Mouse (Mus musculus) limb, embryonic 12.5 days (tissue): ENCODE measurements around the gene Ppfibp1. TPM values are rescaled to one million over a fixed set of nuclear protein-coding genes. Genes with fewer than 3 reads are reported as not detected.
A peak's percentile ranks its signal among the peaks of the same experiment; 100 is the strongest.

ENCODE experiments used
- ATAC-seq: fragments of 200-750 bp; cut with Nextera tagmentation; 2 replicates; pipeline ENCODE4 v1.8.0; 2017; ENCODE audit warnings: low read depth, moderate TSS enrichment; ENCODE audit not compliant: insufficient number of reproducible peaks, insufficient read depth, low FRiP score, low TSS enrichment
- H3K27ac ChIP-seq: fragments of 300-500 bp; sonication (generic); 2 replicates; pipeline ENCODE4 v1.5.1; 2016; ENCODE audit warnings: mild to moderate bottlenecking, moderate library complexity
- H3K27me3 ChIP-seq: fragments of 300-500 bp; sonication (generic); 2 replicates; pipeline ENCODE4 v1.6.1; 2016; ENCODE audit warnings: mild to moderate bottlenecking, moderate library complexity
- H3K36me3 ChIP-seq: fragments of 300-500 bp; sonication (generic); 2 replicates; pipeline ENCODE4 v1.6.1; 2016; ENCODE audit warnings: mild to moderate bottlenecking, moderate library complexity
- H3K4me1 ChIP-seq: fragments of 300-500 bp; sonication (generic); replicated peaks from 2 replicates; pipeline ENCODE4 v1.6.1; 2016
- H3K4me2 ChIP-seq: fragments of 300-500 bp; sonication (generic); 2 replicates; pipeline ENCODE4 v1.6.1; 2016; ENCODE audit warnings: mild to moderate bottlenecking, moderate library complexity
- H3K4me3 ChIP-seq: fragments of 300-500 bp; sonication (generic); replicated peaks from 2 replicates; pipeline ENCODE4 v1.5.1; 2016; ENCODE audit warnings: mild to moderate bottlenecking
- H3K9ac ChIP-seq: fragments of 300-500 bp; sonication (generic); replicated peaks from 2 replicates; pipeline ENCODE4 v1.6.1; 2016; ENCODE audit warnings: mild to moderate bottlenecking, moderate library complexity
- H3K9me3 ChIP-seq: fragments of 300-500 bp; sonication (generic); 2 replicates; pipeline ENCODE4 v1.6.1; 2016; ENCODE audit warnings: mild to moderate bottlenecking, moderate library complexity
- WGBS: fragments of 180-500 bp; shearing (Covaris S2); methylation state at CpG from one replicate; pipeline ENCODE4 v1.1.7; 2016; 5-methylcytosine and 5-hydroxymethylcytosine counted together
- polyA plus RNA-seq: library from polyadenylated mRNA; unstranded; fragments of >200 nt; fragmentation: Nextera tagmentation; extraction: Ambion mirVana; gene quantifications from 2 replicates; pipeline ENCODE4 v1.2.1, GENCODE M21; 2016

The Ppfibp1 gene
- polyA plus RNA-seq, 1 experiment from 2014 or later, result 61.0 TPM

DNA sequence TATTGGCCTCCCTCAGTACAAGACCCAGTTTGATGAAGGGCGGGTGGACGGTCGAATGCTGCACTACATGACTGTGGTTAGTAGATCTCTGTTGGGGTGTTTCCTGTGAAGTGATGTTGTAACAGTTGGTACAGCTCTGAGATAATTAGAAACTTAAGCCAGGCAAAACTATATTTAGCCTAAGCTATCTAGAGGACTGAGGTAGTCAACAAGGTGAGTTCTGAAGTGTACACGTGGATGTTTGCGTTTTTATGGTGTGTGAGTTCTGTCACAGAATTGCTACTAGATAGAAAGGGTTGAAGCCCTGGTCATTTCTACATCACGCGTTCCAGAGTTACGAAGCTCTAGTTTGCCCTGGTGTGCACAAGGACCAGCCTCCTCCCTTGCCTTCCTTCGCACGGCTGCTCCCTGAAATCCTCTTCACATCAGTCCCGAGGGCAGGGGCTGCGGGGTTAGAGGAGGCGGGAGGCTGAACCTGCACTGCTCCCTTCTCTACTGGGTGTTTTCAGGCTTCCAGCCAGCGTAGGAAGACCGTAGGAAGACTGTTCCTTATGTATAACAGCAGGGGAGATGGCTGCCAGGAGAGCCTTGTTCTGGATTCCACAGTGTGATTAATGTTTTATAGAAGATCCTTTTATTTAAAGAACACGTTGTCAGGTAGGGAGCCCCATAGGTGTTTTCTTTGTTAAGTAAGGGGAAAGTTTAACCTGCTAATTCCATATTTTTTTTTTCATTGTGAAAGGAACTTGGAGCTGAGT, 134.3 kb downstream of the Ppfibp1 start:
- ATAC-seq, result no peak
- H3K9ac ChIP-seq, result no peak overlapping the region
- no peaks in the 10 kb centered on the region for H3K27me3 ChIP-seq
- no peak overlapping the region for H3K4me3 ChIP-seq
- no peaks in the 10 kb centered on the region for H3K9me3 ChIP-seq
- H3K4me2 ChIP-seq, result no peak overlapping the region
- WGBS, result 84% methylated on average over 16 of the region's 16 CpGs
- H3K4me1 ChIP-seq, result no peaks in the 10 kb centered on the region
- H3K27ac ChIP-seq, result no peak overlapping the region
- peaks cover 71% of the 10 kb centered on the region for H3K36me3 ChIP-seq

GRCm38 (mm10) chr6:147023133-147023395, 134.8 kb downstream of the Ppfibp1 start:
- Histone ChIP-seq H3K4me1 (no peaks in the 10 kb centered on the region), H3K27me3 (no peaks in the 10 kb centered on the region), H3K9me3 (no peaks in the 10 kb centered on the region), H3K27ac (no peak overlapping the region), H3K4me2 (no peak overlapping the region), H3K4me3 (no peak overlapping the region), H3K36me3 (peaks cover 76% of the 10 kb centered on the region), H3K9ac (no peak overlapping the region)
- no peak for ATAC-seq
- 98% methylated on average over 2 of the region's 2 CpGs for WGBS

- H3K4me1 ChIP-seq, result no peaks in the 10 kb centered on the region
- H3K27me3 ChIP-seq, result no peaks in the 10 kb centered on the region
- H3K27ac ChIP-seq, result no peak overlapping the region
- H3K9me3 ChIP-seq, result no peaks in the 10 kb centered on the region
- H3K36me3 ChIP-seq, result peaks cover 81% of the 10 kb centered on the region
- H3K4me3 ChIP-seq, result no peak overlapping the region
- no peak for ATAC-seq
- H3K9ac ChIP-seq, result no peak overlapping the region
- no peak overlapping the region for H3K4me2 ChIP-seq
Observed at GRCm38 (mm10) chr6:147023568-147023967, 135.3 kb downstream of the Ppfibp1 start.

- Histone ChIP-seq H3K4me2 (no peak overlapping the region), H3K4me1 (no peaks in the 10 kb centered on the region), H3K36me3 (peaks cover 80% of the 10 kb centered on the region), H3K27ac (no peak overlapping the region), H3K4me3 (no peak overlapping the region), H3K27me3 (no peaks in the 10 kb centered on the region), H3K9me3 (no peaks in the 10 kb centered on the region), H3K9ac (no peak overlapping the region)
- WGBS, result 88% methylated on average over 3 of the region's 3 CpGs
- ATAC-seq, result no peak
Observed at GRCm38 (mm10) chr6:147024761-147025160, 136.5 kb downstream of the Ppfibp1 start.

DNA sequence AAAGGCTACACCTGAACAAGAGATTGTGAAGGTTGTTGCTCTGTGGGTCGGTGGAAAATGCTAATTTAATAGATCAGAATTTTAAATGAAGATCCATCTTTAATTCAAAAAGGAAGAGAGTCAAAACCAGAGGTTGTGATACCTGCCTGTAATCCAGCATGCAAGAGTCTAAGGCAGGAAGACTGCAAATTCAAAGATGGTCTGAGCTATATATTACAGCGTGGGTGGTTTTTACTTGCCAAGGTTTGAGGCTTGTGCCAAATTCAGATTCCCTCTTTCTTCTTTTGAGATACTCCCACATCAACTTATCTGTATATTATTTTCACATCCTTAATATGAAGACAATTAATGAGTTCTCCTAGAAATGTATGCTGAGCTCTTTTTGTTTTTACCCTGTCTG, 140.1 kb downstream of the Ppfibp1 start:
- no peak for ATAC-seq
- Histone ChIP-seq H3K4me3 (no peak overlapping the region), H3K36me3 (peaks cover 76% of the 10 kb centered on the region), H3K4me2 (no peak overlapping the region), H3K27me3 (no peaks in the 10 kb centered on the region), H3K27ac (no peak overlapping the region), H3K4me1 (no peaks in the 10 kb centered on the region), H3K9ac (no peak overlapping the region), H3K9me3 (no peaks in the 10 kb centered on the region)
- WGBS, result 84% methylated on average over 2 of the region's 2 CpGs

DNA sequence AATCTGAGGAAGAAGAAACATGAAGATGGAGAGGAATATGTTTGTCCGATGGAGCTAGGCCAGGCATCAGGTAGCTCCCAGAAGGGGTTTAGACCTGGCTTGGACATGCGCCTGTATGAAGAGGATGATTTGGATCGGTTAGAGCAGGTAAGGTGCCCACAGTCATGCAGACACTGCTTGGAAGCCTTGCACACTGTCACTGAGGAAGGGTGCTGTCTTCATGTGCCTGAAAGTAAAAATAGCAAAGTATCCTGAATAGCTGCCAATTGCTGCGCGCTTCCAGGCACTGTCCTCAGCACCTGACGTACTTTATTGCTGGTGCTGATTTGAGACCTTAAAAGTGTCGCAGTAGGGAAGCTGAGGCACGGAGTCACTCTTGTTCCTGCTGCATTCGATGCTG, 141.3 kb downstream of the Ppfibp1 start:
- Histone ChIP-seq H3K9me3 (no peaks in the 10 kb centered on the region), H3K4me1 (no peaks in the 10 kb centered on the region), H3K4me3 (no peak overlapping the region), H3K36me3 (peaks cover 70% of the 10 kb centered on the region), H3K9ac (no peak overlapping the region), H3K27me3 (no peaks in the 10 kb centered on the region), H3K27ac (no peak overlapping the region), H3K4me2 (no peak overlapping the region)
- 93% methylated on average over 9 of the region's 9 CpGs for WGBS
- no peak for ATAC-seq

- no peak overlapping the region for H3K4me2 ChIP-seq
- H3K27ac ChIP-seq, result no peak overlapping the region
- H3K9ac ChIP-seq, result no peak overlapping the region
- no peak for ATAC-seq
- peaks cover 65% of the 10 kb centered on the region for H3K36me3 ChIP-seq
- no peak overlapping the region for H3K4me3 ChIP-seq
- H3K27me3 ChIP-seq, result no peaks in the 10 kb centered on the region
- no peaks in the 10 kb centered on the region for H3K4me1 ChIP-seq
- WGBS, result 87% methylated on average over 15 of the region's 15 CpGs
- no peaks in the 10 kb centered on the region for H3K9me3 ChIP-seq
Observed at GRCm38 (mm10) chr6:147030096-147030885, 142.0 kb downstream of the Ppfibp1 start.

DNA sequence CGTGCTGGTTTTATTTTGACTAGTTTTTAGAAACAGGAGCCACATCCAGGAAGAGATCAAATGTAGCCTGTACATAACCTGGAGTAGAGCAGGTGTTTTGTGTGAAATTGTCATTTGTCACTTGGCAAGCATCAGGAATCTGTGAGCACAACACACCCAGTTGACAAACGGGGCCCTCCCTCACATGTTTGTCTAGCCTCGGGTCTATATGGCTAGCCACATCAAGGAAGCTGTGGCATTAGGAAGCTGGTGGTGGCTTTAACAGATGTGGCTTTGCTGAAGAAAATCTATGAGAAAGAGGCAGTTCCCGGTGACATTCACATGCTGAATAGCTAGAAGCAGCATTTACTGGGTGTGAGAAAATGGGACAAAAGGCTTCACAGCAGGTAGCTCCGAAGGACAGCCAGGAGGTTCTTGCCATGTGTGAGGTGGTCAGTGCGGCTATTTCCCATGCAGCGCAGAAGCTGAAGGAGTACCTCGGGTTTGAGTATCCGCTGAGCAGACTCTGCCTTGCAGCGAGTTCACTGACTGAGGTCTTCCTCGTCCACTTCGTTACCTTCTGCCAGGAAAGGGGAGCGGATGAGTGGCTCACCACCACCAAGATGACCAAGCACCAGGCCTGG, 144.1 kb downstream of the Ppfibp1 start, which contains the start of gene Rep15:
Gene Rep15 (plus strand): TSS at position 282 of the 623 bp plus-strand sequence.
- WGBS, result 39% methylated on average over 13 of the region's 13 CpGs
- H3K9me3 ChIP-seq, result no peaks in the 10 kb centered on the region
- peaks cover 44% of the 10 kb centered on the region for H3K36me3 ChIP-seq
- no peaks in the 10 kb centered on the region for H3K4me1 ChIP-seq
- H3K27ac ChIP-seq, result no peak within 1 kb of the TSS
- H3K4me3 ChIP-seq, result no peak within 1 kb of the TSS
- H3K4me2 ChIP-seq, result no peak within 1 kb of the TSS
- H3K27me3 ChIP-seq, result no peaks in the 10 kb centered on the region
- ATAC-seq, result no peak
- no peak within 1 kb of the TSS for H3K9ac ChIP-seq

GRCm38 (mm10) chr6:147042291-147043290, 154.3 kb downstream of the Ppfibp1 start, which contains the start of gene Mrps35:
Gene Mrps35 (plus strand): TSS chr6:147042764.
- Histone ChIP-seq H3K9me3 (no peaks in the 10 kb centered on the region), H3K27ac (peak within 1 kb of the TSS; percentile 86), H3K9ac (peak within 1 kb of the TSS; percentile 95), H3K36me3 (peaks cover 17% of the 10 kb centered on the region), H3K4me3 (peak within 1 kb of the TSS; percentile 88), H3K4me1 (peaks cover 14% of the 10 kb centered on the region), H3K27me3 (peaks cover 9% of the 10 kb centered on the region; the same call in 1 of the 2 replicates), H3K4me2 (peak within 1 kb of the TSS; percentile 67)
- peak; percentile 98 for ATAC-seq
- 4% methylated on average over 64 of the region's 66 CpGs for WGBS

GRCm38 (mm10) chr6:147043633-147044032, 155.3 kb downstream of the Ppfibp1 start:
- H3K4me2 ChIP-seq, result peak overlapping the region; percentile 67
- H3K27ac ChIP-seq, result no peak overlapping the region
- H3K9ac ChIP-seq, result peak overlapping the region; percentile 95
- H3K4me1 ChIP-seq, result peaks cover 14% of the 10 kb centered on the region
- H3K4me3 ChIP-seq, result peak overlapping the region; percentile 88
- H3K36me3 ChIP-seq, result peaks cover 26% of the 10 kb centered on the region
- H3K9me3 ChIP-seq, result no peaks in the 10 kb centered on the region
- ATAC-seq, result no peak
- WGBS, result 54% methylated on average over 7 of the region's 7 CpGs
- peaks cover 9% of the 10 kb centered on the region; the same call in 1 of the 2 replicates for H3K27me3 ChIP-seq
